Mouse (Mus musculus) fibroblast of lung, adult 2 months (primary cell): Measurements from ENCODE around the gene Atp13a5.
A peak's percentile ranks its signal among the peaks of the same experiment; 100 is the strongest.

Experiments
- DNase-seq: peaks from one replicate; pipeline ENCODE4 v3.0.0-alpha.2; 2011; ENCODE audit warnings: low read depth

Gene Atp13a5

GRCm38 (mm10) chr16:29378458-29378857, at the start of gene Atp13a5:
TSS of gene Atp13a5 (minus strand) at chr16:29378732.
- no peak for DNase-seq

- DNase-seq = no peak
Measured at GRCm38 (mm10) chr16:29414822-29415221, 36.3 kb upstream of the Atp13a5 start.

- no peak for DNase-seq
Measured at GRCm38 (mm10) chr16:29407319-29407718, 28.8 kb upstream of the Atp13a5 start.

- no peak for DNase-seq
Measured at GRCm38 (mm10) chr16:29399079-29399478, 20.5 kb upstream of the Atp13a5 start.

GRCm38 (mm10) chr16:29384781-29385180, 6.2 kb upstream of the Atp13a5 start:
- no peak for DNase-seq

- no peak for DNase-seq
Measured at GRCm38 (mm10) chr16:29374636-29375035, 3.9 kb downstream of the Atp13a5 start.

- no peak for DNase-seq
Measured at GRCm38 (mm10) chr16:29331351-29332044, 47.0 kb downstream of the Atp13a5 start.

- no peak for DNase-seq
Measured at GRCm38 (mm10) chr16:29330948-29331347, 47.6 kb downstream of the Atp13a5 start.

GRCm38 (mm10) chr16:29329213-29329612, 49.3 kb downstream of the Atp13a5 start:
- no peak for DNase-seq

- DNase-seq = no peak
Measured at GRCm38 (mm10) chr16:29327910-29328309, 50.6 kb downstream of the Atp13a5 start.

- no peak for DNase-seq
Measured at GRCm38 (mm10) chr16:29325233-29325919, 53.2 kb downstream of the Atp13a5 start.

- DNase-seq = no peak
Measured at GRCm38 (mm10) chr16:29320717-29321116, 57.8 kb downstream of the Atp13a5 start.

- DNase-seq = no peak
Measured at GRCm38 (mm10) chr16:29315391-29315790, 63.1 kb downstream of the Atp13a5 start.

- DNase-seq = no peak
Measured at GRCm38 (mm10) chr16:29314991-29315390, 63.5 kb downstream of the Atp13a5 start.

GRCm38 (mm10) chr16:29297555-29298021, 80.9 kb downstream of the Atp13a5 start:
- DNase-seq = no peak

- no peak for DNase-seq
Measured at GRCm38 (mm10) chr16:29280691-29281090, 97.8 kb downstream of the Atp13a5 start.

GRCm38 (mm10) chr16:29254325-29254724, 124.2 kb downstream of the Atp13a5 start:
- DNase-seq = no peak

- DNase-seq = no peak
Measured at GRCm38 (mm10) chr16:29235951-29236350, 142.6 kb downstream of the Atp13a5 start.

- no peak for DNase-seq
Measured at GRCm38 (mm10) chr16:29216395-29217295, 161.9 kb downstream of the Atp13a5 start.

- no peak for DNase-seq
Measured at GRCm38 (mm10) chr16:29209605-29210411, 168.7 kb downstream of the Atp13a5 start, which contains the start of gene Hrasls. TSS of gene Hrasls (plus strand) at chr16:29209695.

GRCm38 (mm10) chr16:29208841-29209240, 169.7 kb downstream of the Atp13a5 start:
- DNase-seq = peak; percentile 83
